Mouse (Mus musculus) limb, embryonic 11.5 days (tissue): ENCODE measurements around the gene Erc1. TPM values are rescaled to one million over a fixed set of nuclear protein-coding genes. Genes with fewer than 3 reads are reported as not detected.

Source experiments
- polyA plus RNA-seq: library from polyadenylated mRNA; unstranded; fragments of >200 nt; fragmentation: Nextera tagmentation; extraction: Ambion mirVana; gene quantifications from 2 replicates; pipeline ENCODE4 v1.2.1, GENCODE M21; 2014

The Erc1 gene
- polyA plus RNA-seq, 1 experiment from 2014 or later, result 32.5 TPM

Other genes with a start within 250 kb of the Erc1 start
- gene Rad52, start 54.5 kb upstream of the Erc1 start, polyA plus RNA-seq, result 24.2 and 30.3 TPM in 2 replicates
- 61.5 and 64.6 TPM in 2 replicates for gene Wnk1, start 190.5 kb upstream of the Erc1 start, polyA plus RNA-seq
- gene Ninj2, start 245.2 kb upstream of the Erc1 start, polyA plus RNA-seq, result not detected in 2 replicates